Mouse (Mus musculus) induced T-regulatory cell, adult 2 months (primary cell): ENCODE results near the gene Mcidas.
A peak's percentile ranks its signal among the peaks of the same experiment; 100 is the strongest.

Experiments
- DNase-seq: peaks from one replicate; pipeline ENCODE4 v3.0.0-alpha.2; 2012; ENCODE audit warnings: low read depth

Mcidas gene

GRCm38 (mm10) chr13:113013174-113013953, 19.7 kb downstream of the Mcidas start:
- DNase-seq = peak; percentile 90

- DNase-seq = no peak
These were observed 27.9 kb downstream of the Mcidas start for GRCm38 (mm10) chr13:113021521-113021920.

- peak; percentile 46 for DNase-seq
These were observed 28.8 kb downstream of the Mcidas start for GRCm38 (mm10) chr13:113022467-113022866.

GRCm38 (mm10) chr13:113023274-113024143, 29.9 kb downstream of the Mcidas start:
- DNase-seq = peak; percentile 62

DNA sequence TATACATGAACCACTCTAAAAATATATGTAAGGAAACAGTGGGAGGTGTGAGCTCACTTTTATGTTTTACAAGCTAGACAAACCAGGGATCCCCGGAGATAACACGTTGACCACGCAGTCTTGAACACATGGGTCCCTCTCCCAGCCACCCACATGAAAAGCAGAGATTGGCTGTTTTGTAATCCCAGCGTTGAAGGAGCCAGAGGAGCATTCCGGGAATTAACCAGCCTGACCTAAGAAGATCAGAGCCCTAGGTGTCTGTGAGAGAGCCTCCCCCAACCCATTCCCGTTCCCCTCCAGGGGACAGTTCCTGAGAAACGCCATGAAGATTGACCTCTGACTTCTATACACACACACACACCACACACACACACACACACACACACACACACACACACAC, 37.7 kb downstream of the Mcidas start:
- peak; percentile 40 for DNase-seq

GRCm38 (mm10) chr13:113031792-113032571, 38.3 kb downstream of the Mcidas start:
- peak; percentile 75 for DNase-seq

DNA sequence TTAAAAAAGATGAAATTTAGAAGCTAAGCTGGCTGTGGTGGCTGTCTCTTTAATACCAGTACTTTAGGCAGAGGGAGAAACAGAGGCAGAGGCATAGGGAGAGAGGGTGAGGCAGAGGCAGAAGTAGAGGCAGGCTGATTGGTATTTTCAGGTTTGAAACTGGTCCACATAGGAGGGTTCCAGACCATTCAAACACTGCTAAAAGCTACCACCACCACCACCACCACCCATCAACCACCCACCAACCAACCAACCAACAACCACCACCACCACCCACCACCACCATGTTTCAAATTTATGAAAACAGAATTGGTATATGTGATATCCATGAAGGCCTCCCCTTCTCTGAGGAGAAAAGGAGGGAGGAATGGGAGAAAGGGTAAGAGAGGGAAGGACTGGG, 39.2 kb downstream of the Mcidas start:
- DNase-seq = no peak

GRCm38 (mm10) chr13:113034271-113034886, 40.7 kb downstream of the Mcidas start:
- no peak for DNase-seq

DNA sequence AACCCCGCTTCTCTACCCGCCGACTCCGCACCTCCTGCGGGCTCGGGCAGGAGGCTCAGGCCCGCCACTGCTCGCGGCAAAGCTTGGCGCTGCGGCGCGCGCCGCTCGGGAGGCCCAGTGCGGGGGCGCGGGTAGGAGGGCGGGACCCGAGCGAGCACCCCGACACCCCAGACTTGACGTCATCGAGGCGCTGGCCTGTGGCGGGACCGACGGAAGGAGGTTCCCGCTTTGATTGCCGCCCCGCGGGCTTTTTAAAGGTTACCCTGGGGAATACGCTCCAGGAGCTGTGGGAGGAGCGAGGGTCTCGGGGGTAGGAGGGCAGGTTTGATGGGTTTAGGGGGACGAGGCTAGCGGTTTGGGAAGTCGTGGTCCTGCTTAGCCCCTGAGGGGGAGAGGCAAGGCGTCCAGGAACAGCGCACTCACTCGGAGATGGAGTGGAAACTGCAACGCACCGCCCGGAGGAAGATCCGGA, 41.3 kb downstream of the Mcidas start, which contains the start of gene Cdc20b:
Cdc20b (plus strand) TSS at position 162 of the 472 bp plus-strand sequence.
- DNase-seq = peak; percentile 91

DNA sequence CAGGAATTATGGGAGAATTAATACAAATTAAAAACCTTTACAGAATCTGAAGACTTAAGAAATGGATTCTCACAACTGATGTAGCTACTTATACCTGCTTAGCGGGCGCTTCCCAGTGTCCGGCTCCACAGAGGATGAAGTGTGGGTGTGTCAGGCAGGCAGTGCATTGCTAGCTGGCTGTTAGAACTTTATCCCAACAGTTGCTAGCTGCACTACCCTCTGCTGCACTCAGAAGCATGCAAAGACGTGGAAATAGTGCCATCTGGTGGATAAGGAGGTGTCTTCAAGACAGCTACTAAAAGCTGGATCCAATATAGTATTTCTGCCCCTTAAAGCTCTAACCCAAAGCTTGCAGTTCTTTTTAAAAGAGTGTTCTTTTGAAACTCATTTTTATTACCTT, 42.2 kb downstream of the Mcidas start:
- peak; percentile 95 for DNase-seq

GRCm38 (mm10) chr13:113044876-113045275, 51.2 kb downstream of the Mcidas start:
- DNase-seq = no peak

GRCm38 (mm10) chr13:113045458-113046110, 51.9 kb downstream of the Mcidas start:
- DNase-seq = no peak

DNA sequence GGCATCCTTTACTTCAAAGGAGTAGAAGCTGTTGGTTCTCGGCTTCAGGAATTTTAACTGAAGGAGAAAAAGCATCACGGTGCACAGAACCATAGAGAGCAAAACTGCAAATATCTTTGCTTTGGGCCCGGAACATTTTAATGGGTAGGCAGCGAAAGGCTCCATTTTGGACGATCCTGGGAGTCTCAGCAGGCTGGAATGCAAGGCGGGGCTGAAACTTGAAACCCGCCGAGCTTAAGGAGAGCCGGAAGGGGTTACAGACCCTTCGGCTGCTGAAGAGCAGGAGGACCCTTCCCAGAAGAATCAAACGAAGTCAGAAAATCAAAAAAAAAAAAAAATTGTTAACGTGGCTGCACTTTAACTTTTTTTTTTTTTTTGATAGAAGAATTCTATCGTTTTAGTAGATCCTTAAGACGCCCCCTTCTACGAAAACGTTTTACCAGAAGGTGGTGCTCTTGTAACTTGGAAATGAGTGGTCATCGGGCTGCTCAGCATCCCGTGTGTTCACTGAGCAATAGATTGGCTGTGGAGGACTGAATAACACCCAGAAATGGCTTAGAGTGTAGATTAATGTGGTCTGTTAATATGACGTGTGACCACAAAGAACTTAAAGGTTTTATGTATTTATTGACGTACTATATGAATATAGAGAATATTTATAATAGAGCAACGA, 52.7 kb downstream of the Mcidas start, which contains the start of gene Gpx8:
Gpx8 (minus strand) TSS at position 200 of the 673 bp plus-strand sequence.
- DNase-seq = peak; percentile 70

GRCm38 (mm10) chr13:113047018-113047417, 53.4 kb downstream of the Mcidas start:
- no peak for DNase-seq

DNA sequence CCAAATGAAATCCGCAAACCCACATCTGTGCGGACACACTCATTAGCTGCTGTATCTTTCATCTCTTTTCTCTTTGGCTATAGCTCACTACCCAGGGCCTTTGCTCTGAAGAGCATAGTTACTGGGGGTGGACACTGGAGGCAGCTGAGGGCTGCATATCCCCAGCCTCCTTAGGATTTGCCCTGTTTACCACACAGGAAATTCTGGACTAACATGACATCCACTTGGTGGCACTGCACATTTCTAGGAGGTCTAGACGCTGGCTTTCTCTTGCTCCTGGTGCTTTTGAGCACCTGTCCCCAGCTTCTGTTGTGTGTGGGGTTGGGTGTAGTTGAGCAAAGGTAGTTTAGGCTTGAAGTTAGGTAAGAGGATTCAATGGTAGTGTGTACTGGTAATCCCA, 54.0 kb downstream of the Mcidas start:
- no peak for DNase-seq
